Mouse (Mus musculus) cerebellum, adult 11-12 months (tissue): ENCODE data around the gene Crxos.
A peak's percentile ranks its signal among the peaks of the same experiment; 100 is the strongest.
"Not testable (repeated sequence)": the region's sequence is repeated elsewhere in the genome, so short reads cannot be mapped to it uniquely, and the experiment has no call there.

Source experiments
- DNase-seq: peaks from one replicate; pipeline ENCODE4 v3.0.0; 2022

Crxos gene

GRCm38 (mm10) chr7:15882317-15882716, at the start of gene Crxos:
Crxos (plus strand) TSS chr7:15882617.
- DNase-seq = no peak

- DNase-seq = no peak
These were observed 42.8 kb upstream of the Crxos start, which contains the start of gene Obox6 for GRCm38 (mm10) chr7:15839578-15839977. Obox6 (minus strand) TSS chr7:15839678.

GRCm38 (mm10) chr7:15859657-15860056, 22.8 kb upstream of the Crxos start:
- DNase-seq = no peak

- DNase-seq = no peak
These were observed 18.3 kb upstream of the Crxos start for GRCm38 (mm10) chr7:15864104-15864503.

DNA sequence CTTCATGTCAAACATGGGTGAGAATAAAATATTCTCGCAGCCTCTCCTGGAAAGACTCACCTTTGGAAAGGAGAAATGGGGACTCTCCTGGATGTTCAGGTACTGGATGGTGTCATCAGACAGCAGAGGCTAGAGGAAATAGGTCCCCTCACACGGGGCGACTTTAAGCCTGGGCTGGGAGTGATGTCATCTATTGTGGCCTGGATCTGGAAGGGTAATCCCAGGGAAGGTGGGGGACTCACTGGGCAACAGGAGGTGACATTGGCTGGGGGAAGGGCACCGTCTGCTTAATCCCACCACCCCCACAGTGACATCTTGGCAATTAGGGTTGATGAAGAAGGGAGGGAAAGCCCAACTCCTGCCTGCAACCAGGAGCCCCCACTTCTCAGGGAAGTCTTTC, 2.7 kb upstream of the Crxos start, which contains the start of gene Crx:
Gene Crx (minus strand): TSS at position 213 of the 400 bp plus-strand sequence.
- no peak for DNase-seq

GRCm38 (mm10) chr7:15881388-15881787, 1.0 kb upstream of the Crxos start:
- DNase-seq = no peak

GRCm38 (mm10) chr7:15881831-15882230, 586 bp upstream of the Crxos start:
- DNase-seq = no peak

DNA sequence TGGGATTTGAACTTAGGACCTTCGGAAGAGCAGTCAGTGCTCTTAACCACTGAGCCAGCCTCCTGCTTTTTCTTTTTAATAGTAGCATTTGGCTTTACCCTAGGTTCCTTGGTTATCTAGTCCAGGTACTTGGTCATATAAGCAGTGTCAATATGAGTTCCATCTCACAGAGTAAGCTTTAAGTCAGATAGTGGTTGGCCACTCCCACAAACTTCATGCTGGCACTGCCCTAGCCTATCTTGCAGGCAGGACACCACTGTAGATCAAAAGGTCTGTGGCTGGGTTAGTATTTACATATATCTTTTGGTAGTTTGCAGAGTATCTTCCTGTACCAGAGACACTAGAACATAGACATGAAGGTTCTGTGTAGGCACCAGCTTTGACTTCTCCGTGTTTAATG, 1.7 kb downstream of the Crxos start:
- DNase-seq = no peak

GRCm38 (mm10) chr7:15894251-15894650, 11.8 kb downstream of the Crxos start:
- no peak for DNase-seq

GRCm38 (mm10) chr7:15901366-15902048, 19.1 kb downstream of the Crxos start:
- DNase-seq = no peak

- DNase-seq = no peak
These were observed 23.4 kb downstream of the Crxos start for GRCm38 (mm10) chr7:15905861-15906260.

DNA sequence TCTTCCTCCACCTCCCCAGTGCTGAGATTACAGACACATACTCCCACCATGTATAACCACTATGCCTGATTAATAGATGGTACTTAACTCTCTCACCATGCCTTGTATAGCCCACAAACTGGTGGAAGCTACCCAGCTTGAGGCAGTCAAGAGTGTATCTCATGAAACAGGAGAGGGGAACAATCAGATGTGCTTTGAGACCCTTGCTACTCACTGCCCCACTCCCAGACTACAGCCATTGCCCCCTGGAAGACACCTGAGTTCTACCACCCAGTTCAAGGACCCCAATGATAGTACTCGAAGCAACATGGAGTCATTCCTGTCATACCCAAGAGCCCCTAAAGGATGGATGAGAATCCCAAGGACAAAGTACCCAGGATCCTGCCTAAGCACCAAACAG, 24.2 kb downstream of the Crxos start:
- no peak for DNase-seq

GRCm38 (mm10) chr7:15907971-15908590, 25.7 kb downstream of the Crxos start:
- no peak for DNase-seq

GRCm38 (mm10) chr7:15910521-15910920, 28.1 kb downstream of the Crxos start:
- no peak for DNase-seq

GRCm38 (mm10) chr7:15912183-15912582, 29.8 kb downstream of the Crxos start:
- DNase-seq = peak; percentile 53

DNA sequence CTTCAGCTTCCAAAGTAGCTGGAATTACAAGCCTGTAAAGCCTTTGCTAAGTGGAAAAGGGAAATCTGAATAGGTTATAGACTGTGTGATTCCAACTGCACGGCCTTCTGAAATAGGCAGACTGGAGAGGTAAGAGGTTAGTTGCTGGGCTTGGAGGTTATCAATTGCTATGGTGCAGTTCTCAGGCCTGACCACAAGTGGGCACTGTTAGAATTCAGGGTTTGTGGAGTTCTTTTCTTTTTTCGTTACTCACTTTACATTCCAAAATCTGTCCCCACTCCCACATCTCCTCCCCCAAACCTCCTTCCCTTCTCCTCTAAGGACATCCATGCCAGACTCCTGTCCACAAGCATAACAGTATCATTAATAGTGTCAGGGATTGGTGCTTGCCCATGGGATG, 31.8 kb downstream of the Crxos start:
- DNase-seq = no peak

GRCm38 (mm10) chr7:15914751-15915150, 32.3 kb downstream of the Crxos start:
- DNase-seq = no peak

DNA sequence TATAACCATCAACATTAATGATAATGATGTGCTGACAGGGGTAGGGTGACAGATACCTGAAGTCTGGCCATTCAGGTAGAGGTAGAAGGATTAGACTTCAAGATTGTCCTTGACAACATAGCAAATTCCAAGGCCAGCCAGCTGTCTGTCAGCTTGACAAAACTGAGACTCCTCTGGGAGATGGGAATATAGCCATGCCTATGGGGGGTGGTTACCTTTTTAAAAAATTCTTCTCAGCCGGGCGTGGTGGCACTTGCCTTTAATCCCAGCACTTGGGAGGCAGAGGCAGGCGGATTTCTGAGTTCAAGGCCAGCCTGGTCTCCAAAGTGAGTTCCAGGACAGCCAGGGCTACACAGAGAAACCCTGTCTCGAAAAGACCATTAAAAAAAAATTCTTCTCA, 33.3 kb downstream of the Crxos start:
- DNase-seq = not testable (repeated sequence)

DNA sequence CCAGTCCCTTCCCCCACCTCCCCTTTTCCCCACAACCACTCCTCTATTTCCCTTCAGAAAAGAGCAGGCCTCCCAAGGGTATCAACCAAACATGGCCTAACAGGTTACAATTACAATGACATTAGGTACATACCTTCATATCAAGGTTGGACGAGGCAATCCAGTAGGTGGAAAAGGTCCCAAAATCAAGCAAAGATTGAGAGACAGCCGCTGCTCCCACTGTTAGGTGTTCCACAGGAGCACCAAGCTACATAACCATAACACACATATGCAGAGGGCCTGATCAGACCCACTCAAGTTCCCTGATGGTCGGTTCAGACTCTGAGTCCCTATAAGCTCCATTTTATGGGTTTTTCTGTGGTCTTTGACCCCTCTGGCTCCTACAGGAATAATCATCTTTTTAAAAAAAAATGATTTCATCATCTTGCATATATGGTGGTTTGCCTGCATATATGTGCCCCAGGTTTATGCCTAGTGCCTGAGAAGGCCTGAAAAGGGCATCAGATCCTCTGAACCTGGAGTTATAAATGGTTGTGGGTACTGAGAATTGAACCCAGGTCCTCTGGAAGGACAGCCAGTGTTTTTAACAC, 33.8 kb downstream of the Crxos start:
- no peak for DNase-seq

DNA sequence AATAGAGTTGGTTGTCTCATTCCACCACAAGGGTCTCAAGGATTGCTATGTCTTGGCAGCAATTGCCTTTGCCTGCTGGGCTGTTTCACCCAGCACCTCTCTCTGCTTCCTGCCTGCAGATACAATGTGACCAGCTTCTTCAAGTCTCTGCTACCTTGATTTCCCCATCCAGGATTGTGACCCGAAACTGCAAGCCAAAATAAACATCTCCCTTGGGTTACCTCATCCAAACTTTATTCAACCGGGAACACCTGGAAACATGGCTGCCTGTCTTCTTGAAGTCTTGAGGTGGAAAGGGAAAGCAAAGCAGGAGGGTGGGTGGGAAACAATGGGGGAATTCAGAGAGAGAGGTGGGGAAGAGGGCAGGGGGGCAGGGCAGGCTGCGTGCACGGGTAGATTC, 34.6 kb downstream of the Crxos start:
- DNase-seq = no peak

DNA sequence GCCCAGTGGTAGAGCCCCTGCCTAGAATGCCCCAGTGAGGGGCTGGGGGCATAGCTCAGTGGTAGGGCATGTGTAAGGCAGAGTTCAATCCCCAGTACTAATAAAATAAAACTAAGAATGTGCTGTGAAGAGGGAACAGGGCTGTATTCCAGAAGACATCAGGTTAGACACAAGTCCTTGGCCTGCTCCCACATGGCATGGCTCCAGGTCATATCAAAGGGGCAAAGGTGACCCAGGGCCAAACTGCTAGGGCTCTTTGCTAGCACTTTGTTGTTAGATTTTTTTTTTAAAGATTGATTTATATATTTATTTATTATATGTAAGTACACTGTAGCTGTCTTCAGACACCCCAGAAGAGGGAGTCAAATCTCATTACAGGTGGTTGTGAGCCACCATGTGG, 36.0 kb downstream of the Crxos start:
- no peak for DNase-seq

DNA sequence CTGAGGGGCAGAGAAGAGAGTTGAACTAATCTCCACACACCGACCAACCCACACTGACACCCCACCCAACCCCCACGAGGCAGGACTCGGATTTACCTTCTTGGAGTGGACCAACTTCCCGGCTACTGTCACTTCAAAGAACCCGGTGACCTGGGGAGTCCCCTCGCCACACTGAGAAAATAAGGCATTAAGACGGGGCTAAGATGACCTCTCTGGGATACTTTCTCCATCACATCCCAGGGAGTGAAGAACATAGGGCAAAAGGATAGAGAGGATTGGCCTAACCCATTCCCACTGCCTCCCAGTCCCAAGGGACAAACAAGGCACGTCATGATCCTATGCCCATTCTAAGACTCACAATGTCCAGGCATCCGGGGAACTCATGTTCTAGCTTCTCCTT, 37.5 kb downstream of the Crxos start:
- no peak for DNase-seq

DNA sequence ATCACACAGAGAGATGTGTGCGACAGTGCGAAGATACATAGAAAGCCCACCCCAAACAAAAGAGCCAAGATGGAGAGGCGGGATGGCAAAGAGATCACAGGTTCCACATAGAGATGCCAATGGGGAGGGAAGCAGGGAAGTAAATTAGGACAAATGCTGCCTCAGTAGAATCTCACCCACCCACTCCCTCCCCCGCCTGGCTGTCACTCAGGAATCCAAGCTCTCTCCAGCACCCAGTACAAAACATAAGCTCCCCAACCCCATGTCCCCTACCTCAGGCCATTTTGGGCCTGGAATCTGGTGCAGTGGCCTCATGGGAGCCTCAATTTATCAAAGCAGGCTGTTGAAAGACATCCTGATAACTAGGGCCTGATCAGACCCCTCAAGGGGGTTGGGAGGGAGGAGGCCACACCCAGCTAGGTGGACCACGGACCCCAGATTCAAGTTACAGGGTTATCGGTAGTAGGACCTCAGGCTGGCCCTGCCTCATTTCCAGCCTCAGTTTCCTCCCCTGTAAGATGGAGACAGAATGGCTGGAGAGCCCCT, 38.3 kb downstream of the Crxos start:
- no peak for DNase-seq

- DNase-seq = no peak
These were observed 39.4 kb downstream of the Crxos start for GRCm38 (mm10) chr7:15921796-15922195.
